Mouse (Mus musculus): Measurements from ENCODE around the gene Rbm38.

Gene Rbm38

DNA sequence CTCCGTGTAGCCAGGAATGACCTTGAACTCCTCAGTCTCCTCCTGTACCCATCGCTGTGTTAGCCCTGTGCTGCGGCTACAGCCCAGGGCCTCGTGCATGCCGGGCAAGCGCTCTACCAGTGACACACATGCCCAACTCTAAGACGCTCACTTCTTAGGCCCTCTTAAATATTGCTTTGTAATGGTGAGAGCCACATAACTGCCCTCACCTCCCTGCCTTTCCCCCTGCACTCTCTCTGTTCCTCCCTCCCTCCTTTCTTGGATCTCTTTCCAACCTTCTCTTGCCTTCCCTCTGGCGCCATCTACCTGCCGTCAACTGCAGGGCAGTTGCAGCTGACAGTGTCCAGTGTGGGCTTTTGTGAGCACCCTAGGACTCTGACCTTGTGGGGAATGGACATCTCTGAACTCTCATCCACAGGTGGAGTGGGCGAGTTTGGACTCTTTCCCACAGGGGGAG, 60.5 kb downstream of the Rbm38 start:
- in situ Hi-C loops (cut with MboI; ENCODE audit: low pct_unique_long_range_greater_than_20kb in 1 of 2, low sequenced_read_pairs in 2 of 2, unreplicated experiment in 1 of 2) = loop anchor here (5.0 to 10.0 kb wide), 4 partner anchors 84 to 244 kb away; no protein-coding TSS in a partner anchor

GRCm38 (mm10) chr2:173082706-173083105, 62.4 kb downstream of the Rbm38 start:
- in situ Hi-C loops (cut with MboI; ENCODE audit: low pct_unique_long_range_greater_than_20kb in 1 of 2, low sequenced_read_pairs in 2 of 2, unreplicated experiment in 1 of 2) = loop anchor here (5.0 to 10.0 kb wide), 4 partner anchors 85 to 245 kb away; no protein-coding TSS in a partner anchor

- in situ Hi-C loops (cut with MboI; ENCODE audit: low pct_unique_long_range_greater_than_20kb in 1 of 2, low sequenced_read_pairs in 2 of 2, unreplicated experiment in 1 of 2) = loop anchor here (5.0 to 10.0 kb wide), 4 partner anchors 86 to 246 kb away; no protein-coding TSS in a partner anchor
Observed at GRCm38 (mm10) chr2:173083106-173083505, 62.8 kb downstream of the Rbm38 start.

GRCm38 (mm10) chr2:173083712-173084475, 63.6 kb downstream of the Rbm38 start:
- in situ Hi-C loops (cut with MboI; ENCODE audit: low pct_unique_long_range_greater_than_20kb in 1 of 2, low sequenced_read_pairs in 2 of 2, unreplicated experiment in 1 of 2) = loop anchor here (5.0 to 10.0 kb wide), 4 partner anchors 87 to 247 kb away; no protein-coding TSS in a partner anchor

Measured in mouse embryonic stem cell (cell line).